Comparison of ENCODE assay signal across 9 mouse cellular contexts in genomic region chr1:180623911-180624310, GRCm38 (mm10). TPM values are rescaled to one million over a fixed set of nuclear protein-coding genes. Genes with fewer than 3 reads are reported as not detected.
DNase-seq lines count a peak whose midpoint lies in the region; ATAC-seq and TF ChIP-seq lines count a peak whose summit lies in the region.
"Had no signal": no experiment of that assay in that cellular context is flagged by ENCODE, and none has a peak within 500 bp of the region (broad histone marks: within the 10 kb centered on the region; RNA-seq: fewer than 3 reads in every experiment).

No protein-coding gene starts in this region.

- 90% methylated on average over 2 of the region's 2 CpGs for WGBS in lung, embryonic 14.5 days

- no peak overlapping the region for H3K4me2 ChIP-seq in lung, embryonic 14.5 days
- H3K4me2 ChIP-seq: heart, embryonic 11.5 days had no signal

- no peaks in the 10 kb centered on the region for H3K4me1 ChIP-seq in lung, embryonic 14.5 days (ENCODE audit: insufficient read depth)
- H3K4me1 ChIP-seq in ES-E14 (ENCODE audit: control insufficient read depth in 2 of 2, insufficient read depth in 2 of 2, low read length in 2 of 2, poor library complexity in 1 of 2) = no peaks in the 10 kb centered on the region

- intact Hi-C loops in gastrocnemius, adult 2 months (cut with DNase I) = no loop called here
- intact Hi-C loops in gastrocnemius, postnatal 36 days (cut with DNase I) = no loop called here

- H3K9ac ChIP-seq in lung, embryonic 14.5 days = no peak overlapping the region
- H3K9ac ChIP-seq in ES-E14 (ENCODE audit: insufficient read depth, low read depth, low read length, poor library complexity, severe bottlenecking) = no peak overlapping the region

- H3K27me3 ChIP-seq in lung, embryonic 14.5 days (ENCODE audit: insufficient read depth, low read length) = no peaks in the 10 kb centered on the region

- no peaks in the 10 kb centered on the region for H3K36me3 ChIP-seq in lung, embryonic 14.5 days (ENCODE audit: insufficient read depth)
- no peaks in the 10 kb centered on the region for H3K36me3 ChIP-seq in ES-E14 (ENCODE audit: control insufficient read depth, insufficient read depth, low read length, poor library complexity, severe bottlenecking)

- no peak for ATAC-seq in lung, embryonic 14.5 days (ENCODE audit: insufficient read depth)

- no peak for DNase-seq in gastrocnemius, adult 2 months
- no peak for DNase-seq in gastrocnemius, postnatal 36 days
- no peak for DNase-seq in lung, embryonic 14.5 days
- no peak for DNase-seq in lung, adult 18-20 months
- DNase-seq in ES-E14 (ENCODE audit: low read depth, low spot score) = no peak
- DNase-seq in induced T-regulatory cell, adult 2 months (ENCODE audit: low read depth) = peak; percentile 62
- no peak for DNase-seq in right cerebral cortex, postnatal 14 days
- DNase-seq in cerebellum, adult 9-11 months = no peak

- peak; percentile 48 for TF ChIP-seq CTCF in gastrocnemius, adult 2 months (IDR thresholded peaks at IDR 0.05)
- TF ChIP-seq CTCF in lung, embryonic 14.5 days (IDR thresholded peaks at IDR 0.05; ENCODE audit: low read depth) = peak; percentile 47

- in situ Hi-C loops in ES-E14 (cut with MboI; ENCODE audit: low sequenced_read_pairs in 2 of 2, unreplicated experiment in 2 of 2) = no loop called here

- H3K27ac ChIP-seq in gastrocnemius, adult 2 months = no peak overlapping the region
- H3K27ac ChIP-seq in lung, embryonic 14.5 days (ENCODE audit: low read depth) = no peak overlapping the region
- H3K27ac ChIP-seq in ES-E14 (ENCODE audit: insufficient read depth, low read depth, low read length, poor library complexity, severe bottlenecking) = no peak overlapping the region

- no peaks in the 10 kb centered on the region; the same call in 1 of the 2 replicates for H3K9me3 ChIP-seq in lung, embryonic 14.5 days (ENCODE audit: low read depth, low read length)
- H3K9me3 ChIP-seq in ES-E14 (ENCODE audit: control insufficient read depth, insufficient read depth, low read depth, low read length) = no peaks in the 10 kb centered on the region

- H3K4me3 ChIP-seq in gastrocnemius, adult 2 months = no peak overlapping the region
- H3K4me3 ChIP-seq in lung, embryonic 14.5 days (ENCODE audit: low read depth, low read length) = no peak overlapping the region
- no peak overlapping the region for H3K4me3 ChIP-seq in ES-E14 (ENCODE audit: insufficient read depth in 1 of 2, low read depth in 1 of 2, low read length in 2 of 2, poor library complexity in 1 of 2, severe bottlenecking in 1 of 2)

TF ChIP-seq in ES-E14, 5 proteins besides CTCF, POLR2A, EP300 and RAD21:
- TF ChIP-seq CHD2 (IDR thresholded peaks at IDR 0.05; ENCODE audit: low read depth, low read length) = no peak
- TF ChIP-seq HCFC1 (IDR thresholded peaks at IDR 0.05; ENCODE audit: borderline replicate concordance, insufficient read depth, low read length) = no peak
- no peak for TF ChIP-seq ZNF384 (IDR thresholded peaks at IDR 0.05; ENCODE audit: low read depth, low read length)
- peak; percentile 7; the same call in 1 of the 2 replicates for TF ChIP-seq ZC3H11A (IDR thresholded peaks at IDR 0.05; ENCODE audit: borderline replicate concordance, low read depth, low read length)
- TF ChIP-seq MAFK (IDR thresholded peaks at IDR 0.05; ENCODE audit: insufficient read depth, low read depth, low read length) = no peak

RNA-seq across cellular contexts. Expression of gene Lin9, which starts 17.0 kb away (rescaled TPM):
- 1 to 10 TPM; 2.5 to 3.1 TPM for total RNA-seq in gastrocnemius, adult 2 months (2021)
- total RNA-seq in gastrocnemius, postnatal 36 days (2021) = 1 to 10 TPM; 3.5 to 3.6 TPM
- 23.6 and 24.3 TPM in 2 replicates for polyA plus RNA-seq in lung, embryonic 14.5 days (2014; fragmentation: Nextera tagmentation; extraction: Ambion mirVana)
- 14.3 and 15.9 TPM in 2 replicates for total RNA-seq in ES-E14 (2012; rRNA removed)

RNA-seq across cellular contexts. Expression of gene Parp1, which starts 55.2 kb away (rescaled TPM):
- total RNA-seq in gastrocnemius, adult 2 months (2021) = 10 to 100 TPM; 58.1 to 71.3 TPM
- total RNA-seq in gastrocnemius, postnatal 36 days (2021) = 10 to 100 TPM; 59.3 to 62.7 TPM
- 147 TPM in 2 replicates for polyA plus RNA-seq in lung, embryonic 14.5 days (2014; fragmentation: Nextera tagmentation; extraction: Ambion mirVana)
- 271 and 296 TPM in 2 replicates for total RNA-seq in ES-E14 (2012; rRNA removed)
